Mouse (Mus musculus): Measurements from ENCODE around the gene Gimap7. TPM values are rescaled to one million over a fixed set of nuclear protein-coding genes. Genes with fewer than 3 reads are reported as not detected.

The Gimap7 gene
- polyA plus RNA-seq, 1 experiment from 2014 or later, result not detected

- ATAC-seq, result no peak
- Histone ChIP-seq H3K27ac (no peak overlapping the region), H3K27me3 (no peaks in the 10 kb centered on the region), H3K9me3 (replicated peaks) (no peaks in the 10 kb centered on the region), H3K4me1 (no peaks in the 10 kb centered on the region), H3K36me3 (ENCODE audit: poor library complexity, severe bottlenecking) (no peaks in the 10 kb centered on the region), H3K9ac (no peak overlapping the region), H3K4me3 (no peak overlapping the region), H3K4me2 (no peak overlapping the region)
- WGBS, result 82% methylated on average over 1 of the region's 1 CpGs
Measured at GRCm38 (mm10) chr6:48733660-48734059, 15.2 kb downstream of the Gimap7 start.

GRCm38 (mm10) chr6:48737053-48737452 lies 18.6 kb downstream of the Gimap7 start:
- ATAC-seq, result no peak

GRCm38 (mm10) chr6:48737688-48738087 lies 19.3 kb downstream of the Gimap7 start:
- peaks cover 5% of the 10 kb centered on the region; the same call in 1 of the 2 replicates for H3K4me1 ChIP-seq
- H3K4me2 ChIP-seq, result no peak overlapping the region
- H3K9me3 ChIP-seq (replicated peaks), result no peaks in the 10 kb centered on the region
- H3K9ac ChIP-seq, result no peak overlapping the region
- no peak overlapping the region for H3K4me3 ChIP-seq
- H3K27me3 ChIP-seq, result peaks cover 24% of the 10 kb centered on the region
- H3K27ac ChIP-seq, result no peak overlapping the region
- H3K36me3 ChIP-seq (ENCODE audit: poor library complexity, severe bottlenecking), result no peaks in the 10 kb centered on the region
- 94% methylated on average over 5 of the region's 5 CpGs for WGBS
- ATAC-seq, result no peak

More at GRCm38 (mm10) chr6:48737053-48737452, 18.6 kb downstream of the Gimap7 start:
- no peaks in the 10 kb centered on the region for H3K4me1 ChIP-seq
- no peak overlapping the region for H3K4me2 ChIP-seq
- 85% methylated on average over 2 of the region's 2 CpGs for WGBS
- H3K9me3 ChIP-seq (replicated peaks), result no peaks in the 10 kb centered on the region
- H3K27ac ChIP-seq, result no peak overlapping the region
- H3K27me3 ChIP-seq, result peaks cover 18% of the 10 kb centered on the region
- no peak overlapping the region for H3K9ac ChIP-seq
- no peak overlapping the region for H3K4me3 ChIP-seq
- H3K36me3 ChIP-seq (ENCODE audit: poor library complexity, severe bottlenecking), result no peaks in the 10 kb centered on the region

- Histone ChIP-seq H3K9me3 (replicated peaks) (no peaks in the 10 kb centered on the region), H3K4me3 (no peak within 1 kb of the TSS), H3K9ac (no peak within 1 kb of the TSS), H3K27me3 (peaks cover 34% of the 10 kb centered on the region), H3K36me3 (ENCODE audit: poor library complexity, severe bottlenecking) (no peaks in the 10 kb centered on the region), H3K4me2 (no peak within 1 kb of the TSS), H3K27ac (no peak within 1 kb of the TSS), H3K4me1 (peaks cover 9% of the 10 kb centered on the region; the same call in 1 of the 2 replicates)
- 85% methylated on average over 15 of the region's 15 CpGs for WGBS
- no peak for ATAC-seq
Measured at GRCm38 (mm10) chr6:48738961-48739779, 20.7 kb downstream of the Gimap7 start, which contains the start of gene Gimap1. Gene Gimap1 (plus strand): TSS chr6:48739054.

GRCm38 (mm10) chr6:48739780-48740055 lies 21.3 kb downstream of the Gimap7 start:
- Histone ChIP-seq H3K4me1 (peaks cover 9% of the 10 kb centered on the region; the same call in 1 of the 2 replicates), H3K9me3 (replicated peaks) (no peaks in the 10 kb centered on the region), H3K27ac (no peak overlapping the region), H3K4me3 (no peak overlapping the region), H3K4me2 (no peak overlapping the region), H3K27me3 (peaks cover 35% of the 10 kb centered on the region), H3K36me3 (ENCODE audit: poor library complexity, severe bottlenecking) (no peaks in the 10 kb centered on the region), H3K9ac (no peak overlapping the region)
- no peak for ATAC-seq
- WGBS, result 92% methylated on average over 3 of the region's 3 CpGs

GRCm38 (mm10) chr6:48740501-48741169 lies 22.2 kb downstream of the Gimap7 start:
- no peak overlapping the region for H3K27ac ChIP-seq
- H3K4me2 ChIP-seq, result no peak overlapping the region
- WGBS, result 92% methylated on average over 3 of the region's 3 CpGs
- H3K9me3 ChIP-seq (replicated peaks), result no peaks in the 10 kb centered on the region
- H3K4me3 ChIP-seq, result no peak overlapping the region
- no peak for ATAC-seq
- peaks cover 37% of the 10 kb centered on the region for H3K27me3 ChIP-seq
- H3K4me1 ChIP-seq, result peaks cover 9% of the 10 kb centered on the region; the same call in 1 of the 2 replicates
- no peak overlapping the region for H3K9ac ChIP-seq
- H3K36me3 ChIP-seq (ENCODE audit: poor library complexity, severe bottlenecking), result no peaks in the 10 kb centered on the region

- ATAC-seq, result no peak
- peaks cover 43% of the 10 kb centered on the region for H3K27me3 ChIP-seq
- WGBS, result 28% methylated on average over 3 of the region's 3 CpGs
Measured at GRCm38 (mm10) chr6:48741273-48741672, 22.9 kb downstream of the Gimap7 start.

GRCm38 (mm10) chr6:48741711-48742206 lies 23.3 kb downstream of the Gimap7 start:
- peaks cover 43% of the 10 kb centered on the region for H3K27me3 ChIP-seq
- no peaks in the 10 kb centered on the region for H3K9me3 ChIP-seq (replicated peaks)
- H3K27ac ChIP-seq, result no peak overlapping the region
- H3K4me2 ChIP-seq, result no peak overlapping the region
- 0 out of 2 replicates have a peak overlapping the region, but pooled peaks have one; percentile 47 for H3K4me3 ChIP-seq
- WGBS, result 44% methylated on average over 9 of the region's 9 CpGs
- H3K9ac ChIP-seq, result no peak overlapping the region
- H3K4me1 ChIP-seq, result peaks cover 9% of the 10 kb centered on the region; the same call in 1 of the 2 replicates
- H3K36me3 ChIP-seq (ENCODE audit: poor library complexity, severe bottlenecking), result no peaks in the 10 kb centered on the region
- ATAC-seq, result no peak

More at GRCm38 (mm10) chr6:48741273-48741672, 22.9 kb downstream of the Gimap7 start:
- H3K27ac ChIP-seq, result no peak overlapping the region
- H3K4me1 ChIP-seq, result peaks cover 9% of the 10 kb centered on the region; the same call in 1 of the 2 replicates
- H3K9me3 ChIP-seq (replicated peaks), result no peaks in the 10 kb centered on the region
- no peak overlapping the region for H3K9ac ChIP-seq
- no peaks in the 10 kb centered on the region for H3K36me3 ChIP-seq (ENCODE audit: poor library complexity, severe bottlenecking)
- H3K4me3 ChIP-seq, result no peak overlapping the region
- H3K4me2 ChIP-seq, result no peak overlapping the region

- no peaks in the 10 kb centered on the region for H3K9me3 ChIP-seq (replicated peaks)
- H3K4me1 ChIP-seq, result peaks cover 9% of the 10 kb centered on the region; the same call in 1 of the 2 replicates
- H3K9ac ChIP-seq, result peak overlapping the region; percentile 54
- no peaks in the 10 kb centered on the region for H3K36me3 ChIP-seq (ENCODE audit: poor library complexity, severe bottlenecking)
- peak overlapping the region; percentile 73 for H3K4me2 ChIP-seq
- H3K4me3 ChIP-seq, result peak overlapping the region; percentile 47
- peaks cover 43% of the 10 kb centered on the region for H3K27me3 ChIP-seq
- under 1% methylated on average over 52 of the region's 52 CpGs for WGBS
- peak; percentile 55; the same call in 1 of the 2 replicates for ATAC-seq
- no peak overlapping the region for H3K27ac ChIP-seq
Measured at GRCm38 (mm10) chr6:48742422-48743351, 24.3 kb downstream of the Gimap7 start.

GRCm38 (mm10) chr6:48745490-48745889 lies 27.1 kb downstream of the Gimap7 start:
- Histone ChIP-seq H3K27me3 (peaks cover 39% of the 10 kb centered on the region), H3K9me3 (replicated peaks) (no peaks in the 10 kb centered on the region), H3K27ac (no peak overlapping the region), H3K9ac (no peak overlapping the region), H3K4me3 (no peak overlapping the region), H3K4me2 (no peak overlapping the region), H3K4me1 (peaks cover 9% of the 10 kb centered on the region; the same call in 1 of the 2 replicates), H3K36me3 (ENCODE audit: poor library complexity, severe bottlenecking) (no peaks in the 10 kb centered on the region)
- 69% methylated on average over 2 of the region's 2 CpGs for WGBS
- no peak for ATAC-seq

Data from forebrain, embryonic 13.5 days (tissue).